In genomic region chr5:103752665-103753510, GRCm38 (mm10) we compare ENCODE assay signal across 8 mouse cellular contexts.
DNase-seq lines count a peak whose midpoint lies in the region; ATAC-seq and TF ChIP-seq lines count a peak whose summit lies in the region.

No protein-coding gene starts in this region.

- H3K27ac ChIP-seq in kidney, adult 2 months (ENCODE audit: insufficient read depth, low read depth, low read length): peak overlapping the region; percentile 95

- no peaks in the 10 kb centered on the region for H3K36me3 ChIP-seq in kidney, adult 2 months (ENCODE audit: control insufficient read depth, insufficient read depth, low read length)

- WGBS in kidney, adult 2 months: 4% methylated on average over 23 of the region's 23 CpGs

- no peaks in the 10 kb centered on the region for H3K27me3 ChIP-seq in kidney, adult 2 months (replicated peaks; ENCODE audit: control insufficient read depth, insufficient read depth, low read length)

- ATAC-seq in common myeloid progenitor, adult 5-6 weeks (replicated peaks; ENCODE audit: low read depth, poor library complexity, severe bottlenecking): peak; percentile 43

- DNase-seq in B cell, adult 2 months: peak; percentile 76 to 77
- peak; percentile 80 for DNase-seq in Muller cell, postnatal 12 days (ENCODE audit: inconsistent ontology term)
- DNase-seq in heart, adult 9 months (ENCODE audit: low spot score in 2 of 2): peak; percentile 51 to 55
- DNase-seq in kidney, adult 2 months: peak; percentile 57
- DNase-seq in lung, postnatal 10 days: peak; percentile 63
- DNase-seq in retina, embryonic 14.5 days (ENCODE audit: low spot score): peak; percentile 56
- DNase-seq in urinary bladder, postnatal 4 days (ENCODE audit: low spot score in 2 of 2): no peak

- H3K4me3 ChIP-seq in kidney, adult 2 months (ENCODE audit: insufficient read depth, low read depth, low read length): peak overlapping the region; percentile 87

- H3K4me1 ChIP-seq in kidney, adult 2 months (ENCODE audit: control insufficient read depth, insufficient read depth, low read length): peaks cover 34% of the 10 kb centered on the region

- no peak for TF ChIP-seq CTCF in kidney, adult 2 months (conservative IDR thresholded peaks at IDR 0.05; ENCODE audit: insufficient read depth, insufficient read length, low read depth, low read length)

- no peak for TF ChIP-seq POLR2A in kidney, adult 2 months (IDR thresholded peaks at IDR 0.05; ENCODE audit: low read depth, low read length)

Comparison
In these comparisons a context has a peak if more than half of its experiments do, and no peak if none do; other contexts are left out.
1. DNase-seq: peak in B cell, adult 2 months (2 of 2), Muller cell, postnatal 12 days (single experiment), heart, adult 9 months (2 of 2), kidney, adult 2 months (single experiment), lung, postnatal 10 days (single experiment) and retina, embryonic 14.5 days (single experiment); none in urinary bladder, postnatal 4 days (0 of 2).